Mouse (Mus musculus): Measurements from ENCODE around the gene Birc5. TPM values are rescaled to one million over a fixed set of nuclear protein-coding genes. Genes with fewer than 3 reads are reported as not detected.
A peak's percentile ranks its signal among the peaks of the same experiment; 100 is the strongest.
"Not testable (repeated sequence)": the region's sequence is repeated elsewhere in the genome, so short reads cannot be mapped to it uniquely, and the experiment has no call there.

The Birc5 gene
- total and polyA plus RNA-seq, 3 experiments = 131 to 241 (median 184) TPM

- Histone ChIP-seq H3K27me3 (ENCODE audit: insufficient read depth, low read length) (no peaks in the 10 kb centered on the region), H3K9me3 (replicated peaks) (no peaks in the 10 kb centered on the region), H3K36me3 (replicated peaks) (peaks cover 78% of the 10 kb centered on the region), H3K4me1 (ENCODE audit: insufficient read depth, low read depth, low read length) (peaks cover 71% of the 10 kb centered on the region), H3K4me3 (ENCODE audit: low read depth, low read length) (peak overlapping the region; percentile 99)
- DNase-seq (ENCODE audit: low spot score) (peak; percentile 81), ATAC-seq (ENCODE audit: extremely low read depth, insufficient number of reproducible peaks, low FRiP score, poor library complexity, severe bottlenecking) (peak; percentile 86)
- no peak for TF ChIP-seq POLR2AphosphoS5 (IDR thresholded peaks at IDR 0.05; ENCODE audit: insufficient replicate concordance, low read depth, low read length)
- 0 out of 2 replicates have a peak, but pooled peaks have one; percentile 31 for TF ChIP-seq CTCF (IDR thresholded peaks at IDR 0.05; ENCODE audit: low read depth, low read length)
Measured at GRCm38 (mm10) chr11:117810401-117811046, 38.5 kb upstream of the Birc5 start.

- Histone ChIP-seq H3K9me3 (replicated peaks) (no peaks in the 10 kb centered on the region), H3K4me3 (ENCODE audit: low read depth, low read length) (no peak overlapping the region), H3K4me1 (ENCODE audit: insufficient read depth, low read depth, low read length) (peaks cover 88% of the 10 kb centered on the region), H3K36me3 (replicated peaks) (peaks cover 84% of the 10 kb centered on the region), H3K27me3 (ENCODE audit: insufficient read depth, low read length) (no peaks in the 10 kb centered on the region)
- no peak for ATAC-seq (ENCODE audit: extremely low read depth, insufficient number of reproducible peaks, low FRiP score, poor library complexity, severe bottlenecking)
- TF ChIP-seq POLR2AphosphoS5 (IDR thresholded peaks at IDR 0.05; ENCODE audit: insufficient replicate concordance, low read depth, low read length) (no peak), TAL1 (conservative IDR thresholded peaks at IDR 0.05; ENCODE audit: low read depth, low read length) (no peak), GATA1 (IDR thresholded peaks at IDR 0.05; ENCODE audit: borderline replicate concordance, low read length) (no peak), CTCF (IDR thresholded peaks at IDR 0.05; ENCODE audit: low read depth, low read length) (no peak), GATA2 (IDR thresholded peaks at IDR 0.05; ENCODE audit: borderline replicate concordance, low read depth, low read length) (no peak)
- DNase-seq (ENCODE audit: low spot score) = no peak
Measured at GRCm38 (mm10) chr11:117813867-117814266, 35.2 kb upstream of the Birc5 start.

- Histone ChIP-seq H3K4me3 (ENCODE audit: low read depth, low read length) (no peak overlapping the region), H3K9me3 (replicated peaks) (no peaks in the 10 kb centered on the region), H3K27me3 (ENCODE audit: insufficient read depth, low read length) (no peaks in the 10 kb centered on the region), H3K4me1 (ENCODE audit: insufficient read depth, low read depth, low read length) (peaks cover 92% of the 10 kb centered on the region), H3K36me3 (replicated peaks) (peaks cover 94% of the 10 kb centered on the region)
- no peak for ATAC-seq (ENCODE audit: extremely low read depth, insufficient number of reproducible peaks, low FRiP score, poor library complexity, severe bottlenecking)
- no peak for DNase-seq (ENCODE audit: low spot score)
- TF ChIP-seq GATA2 (IDR thresholded peaks at IDR 0.05; ENCODE audit: borderline replicate concordance, low read depth, low read length) (no peak), POLR2AphosphoS5 (IDR thresholded peaks at IDR 0.05; ENCODE audit: insufficient replicate concordance, low read depth, low read length) (no peak), CTCF (IDR thresholded peaks at IDR 0.05; ENCODE audit: low read depth, low read length) (no peak), GATA1 (IDR thresholded peaks at IDR 0.05; ENCODE audit: borderline replicate concordance, low read length) (no peak), TAL1 (conservative IDR thresholded peaks at IDR 0.05; ENCODE audit: low read depth, low read length) (no peak)
Measured at GRCm38 (mm10) chr11:117814704-117815366, 34.2 kb upstream of the Birc5 start.

GRCm38 (mm10) chr11:117815850-117816249 is 33.2 kb upstream of the Birc5 start:
- Histone ChIP-seq H3K4me1 (ENCODE audit: insufficient read depth, low read depth, low read length) (peaks cover 89% of the 10 kb centered on the region), H3K36me3 (replicated peaks) (peaks cover 100% of the 10 kb centered on the region)
- not testable (repeated sequence) for ATAC-seq (ENCODE audit: extremely low read depth, insufficient number of reproducible peaks, low FRiP score, poor library complexity, severe bottlenecking); H3K4me3 ChIP-seq (ENCODE audit: low read depth, low read length); DNase-seq (ENCODE audit: low spot score); H3K27me3 ChIP-seq (ENCODE audit: insufficient read depth, low read length); H3K9me3 ChIP-seq (replicated peaks)

- no peak overlapping the region; the same call in 1 of the 2 replicates for H3K4me3 ChIP-seq (ENCODE audit: low read depth, low read length)
- ATAC-seq (ENCODE audit: extremely low read depth, insufficient number of reproducible peaks, low FRiP score, poor library complexity, severe bottlenecking) (no peak), DNase-seq (ENCODE audit: low spot score) (no peak)
- peaks cover 100% of the 10 kb centered on the region for H3K36me3 ChIP-seq (replicated peaks)
- H3K9me3 ChIP-seq (replicated peaks) = no peaks in the 10 kb centered on the region
- H3K4me1 ChIP-seq (ENCODE audit: insufficient read depth, low read depth, low read length) = peaks cover 89% of the 10 kb centered on the region
- TF ChIP-seq CTCF (IDR thresholded peaks at IDR 0.05; ENCODE audit: low read depth, low read length) (no peak), TAL1 (conservative IDR thresholded peaks at IDR 0.05; ENCODE audit: low read depth, low read length) (no peak), GATA2 (IDR thresholded peaks at IDR 0.05; ENCODE audit: borderline replicate concordance, low read depth, low read length) (no peak), POLR2AphosphoS5 (IDR thresholded peaks at IDR 0.05; ENCODE audit: insufficient replicate concordance, low read depth, low read length) (no peak)
- no peaks in the 10 kb centered on the region for H3K27me3 ChIP-seq (ENCODE audit: insufficient read depth, low read length)
Measured at GRCm38 (mm10) chr11:117816389-117816996, 32.6 kb upstream of the Birc5 start.

GRCm38 (mm10) chr11:117819095-117819494 is 30.0 kb upstream of the Birc5 start:
- Histone ChIP-seq H3K4me3 (ENCODE audit: low read depth, low read length) (no peak overlapping the region), H3K4me1 (ENCODE audit: insufficient read depth, low read depth, low read length) (peaks cover 90% of the 10 kb centered on the region), H3K9me3 (replicated peaks) (no peaks in the 10 kb centered on the region), H3K36me3 (replicated peaks) (peaks cover 100% of the 10 kb centered on the region), H3K27me3 (ENCODE audit: insufficient read depth, low read length) (no peaks in the 10 kb centered on the region)
- ATAC-seq (ENCODE audit: extremely low read depth, insufficient number of reproducible peaks, low FRiP score, poor library complexity, severe bottlenecking) = no peak
- TF ChIP-seq TAL1 (conservative IDR thresholded peaks at IDR 0.05; ENCODE audit: low read depth, low read length) = no peak
- no peak for TF ChIP-seq GATA1 (IDR thresholded peaks at IDR 0.05; ENCODE audit: borderline replicate concordance, low read length)
- TF ChIP-seq CTCF (IDR thresholded peaks at IDR 0.05; ENCODE audit: low read depth, low read length) = no peak
- TF ChIP-seq GATA2 (IDR thresholded peaks at IDR 0.05; ENCODE audit: borderline replicate concordance, low read depth, low read length) = no peak
- no peak for TF ChIP-seq POLR2AphosphoS5 (IDR thresholded peaks at IDR 0.05; ENCODE audit: insufficient replicate concordance, low read depth, low read length)
- DNase-seq (ENCODE audit: low spot score) = no peak
